Mouse (Mus musculus): ENCODE data around the gene Fancc.
A peak's percentile ranks its signal among the peaks of the same experiment; 100 is the strongest.
"Not testable (repeated sequence)": the region's sequence is repeated elsewhere in the genome, so short reads cannot be mapped to it uniquely, and the experiment has no call there.

Gene Fancc

GRCm38 (mm10) chr13:63515542-63515941 is 18.5 kb upstream of the Fancc start:
- DNase-seq (ENCODE audit: low spot score): no peak

GRCm38 (mm10) chr13:63514931-63515360 is 17.9 kb upstream of the Fancc start:
- DNase-seq (ENCODE audit: low spot score): no peak

- DNase-seq (ENCODE audit: low spot score): peak; percentile 76
Observed at GRCm38 (mm10) chr13:63513374-63514098, 16.5 kb upstream of the Fancc start.

- no peak for DNase-seq (ENCODE audit: low spot score)
Observed at GRCm38 (mm10) chr13:63512411-63512810, 15.3 kb upstream of the Fancc start.

- no peak for DNase-seq (ENCODE audit: low spot score)
Observed at GRCm38 (mm10) chr13:63507821-63508220, 10.7 kb upstream of the Fancc start.

- DNase-seq (ENCODE audit: low spot score): no peak
Observed at GRCm38 (mm10) chr13:63507001-63507556, 10.0 kb upstream of the Fancc start.

- no peak for DNase-seq (ENCODE audit: low spot score)
Observed at GRCm38 (mm10) chr13:63506364-63506763, 9.3 kb upstream of the Fancc start.

GRCm38 (mm10) chr13:63502391-63502790 is 5.3 kb upstream of the Fancc start:
- DNase-seq (ENCODE audit: low spot score): no peak

GRCm38 (mm10) chr13:63499489-63499888 is 2.4 kb upstream of the Fancc start:
- no peak for DNase-seq (ENCODE audit: low spot score)

- DNase-seq (ENCODE audit: low spot score): no peak
Observed at GRCm38 (mm10) chr13:63487707-63488042, 9.4 kb downstream of the Fancc start.

GRCm38 (mm10) chr13:63486791-63487706 is 10.0 kb downstream of the Fancc start:
- DNase-seq (ENCODE audit: low spot score): no peak

GRCm38 (mm10) chr13:63475356-63475755 is 21.7 kb downstream of the Fancc start:
- no peak for DNase-seq (ENCODE audit: low spot score)

GRCm38 (mm10) chr13:63452898-63453297 is 44.2 kb downstream of the Fancc start:
- peak; percentile 28 for DNase-seq (ENCODE audit: low spot score)

- no peak for DNase-seq (ENCODE audit: low spot score)
Observed at GRCm38 (mm10) chr13:63451140-63451539, 45.9 kb downstream of the Fancc start.

- no peak for DNase-seq (ENCODE audit: low spot score)
Observed at GRCm38 (mm10) chr13:63445419-63445818, 51.7 kb downstream of the Fancc start.

- DNase-seq (ENCODE audit: low spot score): no peak
Observed at GRCm38 (mm10) chr13:63432759-63433158, 64.3 kb downstream of the Fancc start.

- DNase-seq (ENCODE audit: low spot score): no peak
Observed at GRCm38 (mm10) chr13:63431857-63432191, 65.3 kb downstream of the Fancc start.

- peak; percentile 99 for DNase-seq (ENCODE audit: low spot score)
Observed at GRCm38 (mm10) chr13:63431030-63431856, 65.8 kb downstream of the Fancc start.

GRCm38 (mm10) chr13:63430681-63431029 is 66.4 kb downstream of the Fancc start:
- no peak for DNase-seq (ENCODE audit: low spot score)

- DNase-seq (ENCODE audit: low spot score): no peak
Observed at GRCm38 (mm10) chr13:63430206-63430605, 66.9 kb downstream of the Fancc start.

- not testable (repeated sequence) for DNase-seq (ENCODE audit: low spot score)
Observed at GRCm38 (mm10) chr13:63428211-63428610, 68.9 kb downstream of the Fancc start.

GRCm38 (mm10) chr13:63423060-63423459 is 74.0 kb downstream of the Fancc start:
- no peak for DNase-seq (ENCODE audit: low spot score)
